Mouse (Mus musculus) thymus, adult 18-20 months (tissue): ENCODE data around the gene P2ry14.
A peak's percentile ranks its signal among the peaks of the same experiment; 100 is the strongest.
"Not testable (repeated sequence)": the region's sequence is repeated elsewhere in the genome, so short reads cannot be mapped to it uniquely, and the experiment has no call there.

Experiments
- DNase-seq, 2 experiments: peaks; one replicate each; pipeline ENCODE4 v3.0.0; 2022; ENCODE audit warnings: mixed read lengths in 2 of 2

The P2ry14 gene

DNA sequence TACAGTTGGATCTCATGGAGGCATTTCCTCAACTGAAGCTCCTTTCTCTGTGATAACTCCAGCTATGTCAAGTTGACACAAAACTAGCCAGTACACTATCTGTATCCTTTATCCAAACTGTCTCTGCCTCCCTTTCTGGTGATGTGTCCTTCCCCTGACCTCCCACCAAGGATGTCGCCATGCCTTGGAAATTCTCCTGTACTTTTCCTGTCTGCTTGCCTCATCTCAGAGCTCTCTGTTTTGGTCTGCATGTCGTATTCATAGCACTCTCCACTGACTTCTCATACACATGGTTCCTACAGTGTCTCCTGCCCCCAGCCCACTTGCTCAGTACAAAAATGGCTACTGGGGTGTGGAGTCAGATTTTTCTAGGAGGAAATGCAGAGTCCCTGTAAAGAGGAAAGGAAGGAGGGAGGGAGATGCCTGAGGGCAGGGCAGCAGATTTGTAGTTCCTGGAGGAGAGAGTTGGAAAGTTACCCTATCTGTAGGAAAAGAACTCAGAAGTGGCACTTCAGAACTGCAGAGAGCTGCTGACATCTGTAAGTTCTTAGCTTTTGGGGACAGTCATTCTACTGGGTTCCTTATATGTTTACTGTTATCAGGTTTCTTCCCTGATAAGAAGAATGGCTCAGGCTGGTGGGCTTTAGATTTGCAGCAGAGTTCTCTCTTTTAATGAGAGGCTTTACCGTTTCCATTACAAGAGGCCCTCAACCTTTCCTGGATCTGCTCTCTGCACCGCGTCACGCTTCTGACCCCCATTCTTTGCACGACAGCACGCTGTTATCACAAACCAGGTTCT, 11.7 kb downstream of the P2ry14 start:
- DNase-seq: no peak

DNA sequence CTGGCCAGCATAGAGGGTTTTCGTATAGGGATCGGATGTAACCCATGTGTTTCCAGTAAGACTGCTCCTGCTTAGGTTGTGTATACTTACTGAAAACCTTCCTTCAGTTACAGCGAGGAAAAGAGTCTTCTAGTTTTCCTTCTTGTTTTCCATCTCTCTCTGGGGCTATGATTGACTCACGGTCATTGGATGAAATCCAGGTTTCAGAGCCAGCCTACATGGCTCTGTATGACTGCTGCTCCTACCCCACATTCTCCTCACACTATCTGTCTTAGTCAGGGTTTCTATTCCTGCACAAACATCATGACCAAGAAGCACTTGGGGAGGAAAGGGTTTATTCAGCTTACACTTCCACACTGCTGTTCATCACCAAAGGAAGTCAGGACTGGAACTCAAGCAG, 12.5 kb downstream of the P2ry14 start:
- not testable (repeated sequence) for DNase-seq

DNA sequence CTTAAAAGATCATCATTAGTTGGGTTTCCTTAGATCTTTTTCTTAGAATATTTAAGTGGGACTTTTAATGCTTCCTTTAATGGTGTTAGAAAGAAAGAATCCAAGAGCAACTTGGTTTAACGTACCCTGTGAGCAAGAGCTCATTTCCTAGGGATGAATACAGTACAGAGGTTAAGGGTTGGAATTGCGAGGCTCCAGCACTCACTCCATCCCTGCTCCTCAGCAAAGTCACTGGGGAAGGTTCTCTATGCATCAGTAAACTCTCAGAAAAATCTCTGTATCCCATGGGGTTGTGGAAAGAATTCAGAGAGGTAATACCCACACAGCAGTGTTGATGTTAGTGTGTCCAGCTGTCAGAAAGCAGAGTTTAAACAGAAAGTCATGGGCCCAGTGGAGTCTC, 13.3 kb downstream of the P2ry14 start:
- no peak for DNase-seq

DNA sequence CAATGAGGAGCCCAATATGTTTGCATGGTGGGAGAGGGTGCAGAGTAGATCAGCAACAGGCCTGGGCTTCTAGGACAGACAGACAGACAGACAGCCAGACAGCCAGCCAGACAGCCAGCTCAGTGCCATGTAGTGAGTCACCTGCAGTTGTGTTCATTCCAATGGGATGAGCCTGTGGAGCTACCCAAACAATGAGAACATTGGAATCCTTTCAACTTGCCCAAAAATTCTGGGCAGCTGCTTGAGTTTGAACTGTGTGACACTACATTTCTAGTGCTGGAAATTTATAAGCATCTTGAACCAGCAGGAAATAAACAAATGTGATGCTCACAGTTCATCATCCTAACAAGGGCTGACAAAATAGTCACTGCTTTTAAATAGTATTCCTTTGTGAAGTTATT, 13.8 kb downstream of the P2ry14 start:
- no peak for DNase-seq

DNA sequence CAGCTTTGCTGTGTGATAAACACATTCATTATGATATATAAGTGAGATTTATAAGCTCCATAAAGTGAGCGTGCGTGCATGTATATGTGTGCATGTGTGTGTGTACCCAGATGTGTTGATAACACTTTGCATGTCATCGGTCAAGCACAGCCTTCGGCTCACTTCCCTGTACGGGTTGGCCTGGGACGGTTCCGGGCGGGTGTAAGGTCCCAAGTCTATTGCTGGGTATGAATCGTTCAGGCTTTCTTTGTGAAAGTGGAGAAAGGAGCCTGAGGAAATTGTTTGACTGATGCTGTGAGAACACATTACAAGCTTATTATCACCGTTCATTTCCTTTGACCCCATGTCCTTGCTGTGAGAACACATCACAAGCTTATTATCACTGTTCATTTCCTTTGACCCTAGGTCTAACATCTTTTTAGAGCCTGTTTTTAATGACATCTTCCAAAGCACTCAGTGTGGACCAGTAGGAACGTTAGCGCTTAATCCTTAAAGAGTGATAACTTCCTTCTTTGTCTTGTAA, 14.4 kb downstream of the P2ry14 start:
- DNase-seq: no peak

DNA sequence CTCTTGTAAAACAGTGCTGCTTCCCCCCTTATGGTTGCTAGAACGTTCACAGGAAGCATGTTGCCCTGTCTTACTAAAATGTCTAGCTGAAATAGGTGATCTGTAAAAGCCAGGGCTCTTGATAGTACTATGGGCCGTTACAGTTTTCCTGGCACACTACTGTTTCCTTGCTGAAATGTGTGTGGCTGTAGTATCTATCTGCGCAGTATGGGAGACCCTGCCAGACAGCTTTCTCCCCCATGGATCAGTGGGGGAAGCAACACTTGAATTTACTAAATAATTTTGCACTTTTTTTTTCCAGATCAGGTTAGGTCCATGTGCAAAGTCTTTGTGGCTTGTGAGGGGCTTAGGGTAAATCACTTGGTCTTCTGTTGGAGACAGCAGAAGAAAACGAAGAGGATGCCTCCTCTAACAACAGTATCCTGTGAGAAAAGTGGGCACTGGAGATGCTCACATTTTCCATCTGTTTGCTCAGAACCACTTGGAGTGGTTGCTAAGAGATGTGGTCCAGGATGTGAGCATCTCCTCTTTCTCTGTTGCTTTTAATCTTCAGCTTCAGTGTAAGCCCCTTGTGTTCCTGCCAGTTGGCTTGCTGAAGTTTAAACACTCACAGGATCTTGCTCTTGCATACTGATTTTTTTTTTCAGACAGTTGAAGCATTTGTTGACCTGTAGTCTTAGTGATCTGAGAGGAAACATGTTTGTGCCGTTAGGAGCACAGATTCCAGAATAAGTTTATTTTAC, 17.3 kb downstream of the P2ry14 start:
- no peak for DNase-seq

DNA sequence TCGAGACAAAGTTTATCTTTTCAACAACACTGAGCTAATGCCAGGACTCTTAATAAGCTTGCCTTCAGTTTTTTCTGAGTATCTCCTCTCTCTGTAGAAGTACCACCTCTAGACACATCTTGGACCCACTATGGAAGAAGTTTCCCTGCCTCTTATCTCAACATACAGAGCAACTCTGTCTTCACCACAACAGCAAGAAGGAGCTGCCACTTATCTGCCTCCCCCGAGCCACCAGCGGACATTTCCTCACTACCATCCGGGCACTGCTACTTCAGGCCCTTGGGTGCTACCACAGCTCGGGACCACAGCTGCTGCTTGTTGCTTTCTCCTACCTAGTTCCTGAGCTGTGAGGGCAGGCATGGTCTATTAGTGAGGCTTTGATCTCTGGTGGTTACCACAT, 20.2 kb downstream of the P2ry14 start:
- no peak for DNase-seq

DNA sequence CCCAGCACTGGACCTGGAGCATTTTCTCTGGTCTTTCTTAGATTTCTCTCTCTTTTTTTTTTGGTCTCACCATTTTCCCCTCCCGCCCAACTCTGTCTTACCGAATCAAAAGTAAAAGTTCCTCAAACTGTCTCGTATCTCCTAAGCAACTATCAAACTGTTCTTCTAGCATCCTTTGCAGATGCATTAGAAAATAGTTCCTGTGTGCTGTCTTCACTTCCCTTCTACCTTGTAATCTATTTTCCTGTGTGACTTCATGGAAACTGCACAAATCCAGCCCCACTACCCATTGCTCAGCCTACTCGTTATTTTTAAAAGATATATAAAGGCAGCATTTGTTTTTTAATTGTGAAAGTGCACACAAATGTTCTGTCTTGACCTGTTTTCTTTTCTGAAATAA, 21.5 kb downstream of the P2ry14 start:
- DNase-seq: no peak

DNA sequence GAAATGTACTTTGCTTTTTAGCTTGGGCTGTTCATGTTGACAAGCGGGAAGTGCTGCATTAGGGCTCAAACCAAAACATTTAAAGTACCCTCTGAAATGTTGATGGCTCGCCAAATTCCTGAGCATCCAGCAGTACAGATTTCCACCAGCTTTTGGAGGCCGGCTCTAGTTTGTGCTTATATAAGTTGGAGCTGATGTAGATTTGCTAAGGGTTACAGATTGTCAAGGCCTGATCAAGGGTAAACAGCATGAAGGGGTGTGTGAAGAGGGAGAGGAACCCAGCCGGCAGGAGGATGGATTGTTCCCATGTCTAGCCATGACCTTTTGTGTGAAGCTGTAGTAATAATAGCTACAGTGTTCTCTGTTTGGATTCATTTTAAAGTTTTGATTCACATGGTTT, 22.3 kb downstream of the P2ry14 start:
- no peak for DNase-seq

DNA sequence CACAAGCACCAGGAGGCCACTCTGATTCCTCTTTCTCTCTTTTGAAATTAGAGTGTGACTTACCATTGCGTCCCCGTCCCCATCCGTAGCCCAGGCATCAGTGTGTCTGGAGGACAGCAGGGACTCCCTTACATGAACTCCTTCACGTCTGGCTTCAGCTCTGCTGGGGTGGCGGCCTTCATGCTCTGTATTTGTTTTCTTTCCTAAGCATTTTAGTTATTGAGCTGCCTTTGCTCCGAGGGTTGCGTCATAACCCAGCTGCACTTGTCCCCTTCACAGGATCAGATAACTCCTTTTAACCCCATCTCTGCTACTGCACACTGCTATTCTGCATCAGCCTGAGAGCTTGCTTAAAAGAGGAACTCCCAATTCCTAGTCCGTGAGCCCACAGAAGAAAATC, 23.0 kb downstream of the P2ry14 start:
- peak in 1 of 2 experiments; percentile 17 for DNase-seq

DNA sequence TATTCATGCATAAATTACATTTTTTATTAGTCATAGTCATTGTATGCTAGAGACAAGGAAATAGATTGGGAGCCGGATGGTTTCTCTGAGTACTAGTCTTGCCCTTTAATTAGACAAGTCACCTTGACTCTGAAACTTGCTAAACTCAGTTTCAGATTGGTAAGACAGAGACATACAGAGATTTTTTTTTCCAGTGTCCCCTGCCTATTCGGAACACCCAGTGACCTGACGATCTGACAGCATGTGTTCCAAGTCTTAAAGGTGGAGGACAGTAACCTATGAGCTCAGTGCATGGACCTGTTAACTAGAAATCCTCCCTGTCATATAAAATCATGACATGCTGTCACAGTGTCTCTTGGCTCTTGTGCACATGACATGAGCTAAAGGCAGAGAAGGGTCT, 23.9 kb downstream of the P2ry14 start:
- no peak for DNase-seq

DNA sequence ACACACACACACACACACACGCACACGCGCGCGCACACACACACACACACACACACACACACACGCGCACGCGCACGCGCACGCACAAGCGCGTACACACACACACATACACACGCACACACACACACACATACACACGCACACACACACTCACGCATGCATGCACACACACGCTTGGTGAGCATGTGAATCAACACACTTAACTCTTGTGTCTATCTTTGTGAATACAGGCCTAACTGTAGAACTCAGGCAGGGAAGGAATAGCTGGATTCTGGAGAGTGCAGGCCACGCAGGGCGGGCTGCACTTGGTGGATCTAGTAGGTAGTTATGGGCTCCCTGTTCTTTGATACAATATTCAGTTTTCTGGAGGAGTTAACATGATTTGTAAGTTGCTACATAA, 24.7 kb downstream of the P2ry14 start:
- no peak for DNase-seq

DNA sequence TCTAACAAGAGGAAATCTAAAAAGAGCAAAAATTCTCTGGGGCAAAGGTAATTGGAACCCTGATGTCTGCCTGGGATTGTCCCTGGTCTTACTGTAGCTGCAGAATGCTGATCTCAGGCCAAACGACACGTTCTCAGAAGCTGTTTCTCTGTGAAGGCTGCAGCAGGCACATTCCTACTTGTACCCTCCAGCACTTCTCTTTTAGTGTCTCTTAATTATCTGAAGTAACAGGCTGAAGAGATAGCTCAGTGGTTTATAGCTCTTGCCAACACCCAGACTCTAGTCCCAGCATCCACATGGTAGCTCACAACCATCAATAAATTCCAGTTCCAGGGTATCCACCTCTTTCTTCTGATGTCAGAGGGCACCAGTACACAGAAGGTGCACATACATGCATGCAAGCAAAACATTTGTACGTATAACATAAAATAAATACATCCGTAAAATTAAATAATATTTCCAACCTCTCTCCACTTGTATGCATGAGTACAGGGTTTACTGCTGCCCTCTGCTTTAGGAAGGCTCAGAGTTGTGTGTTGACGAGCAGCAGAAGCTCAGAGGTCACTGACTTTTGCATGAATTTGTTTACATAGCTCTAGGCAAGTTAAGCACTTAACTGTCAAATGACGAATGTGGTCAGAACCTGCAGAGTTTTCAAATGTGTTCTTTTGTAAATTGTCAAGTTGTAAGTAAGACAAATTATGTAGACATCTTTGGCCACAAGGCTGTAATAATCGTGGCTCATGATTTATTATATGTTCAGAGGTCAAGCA, 27.4 kb downstream of the P2ry14 start:
- DNase-seq: no peak

DNA sequence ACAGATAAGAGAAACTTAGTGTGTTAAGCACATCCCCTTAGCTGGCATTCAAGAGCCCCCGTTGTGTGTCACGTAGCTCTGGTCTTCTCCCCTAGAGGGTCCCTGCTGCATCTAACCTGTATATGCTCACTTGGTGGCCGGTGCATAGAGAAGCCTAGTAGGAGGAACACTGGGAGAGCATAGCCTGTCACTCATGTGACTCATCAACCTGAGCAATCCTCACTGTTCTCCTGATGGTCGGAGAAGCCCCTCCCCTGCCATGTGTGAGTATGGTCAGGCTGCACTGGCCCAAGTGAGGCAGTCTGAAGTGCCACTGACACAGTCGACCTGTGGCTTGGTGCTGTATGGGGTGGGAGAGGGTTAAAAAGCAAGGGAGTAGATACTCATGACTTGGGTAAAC, 28.4 kb downstream of the P2ry14 start:
- DNase-seq: no peak

DNA sequence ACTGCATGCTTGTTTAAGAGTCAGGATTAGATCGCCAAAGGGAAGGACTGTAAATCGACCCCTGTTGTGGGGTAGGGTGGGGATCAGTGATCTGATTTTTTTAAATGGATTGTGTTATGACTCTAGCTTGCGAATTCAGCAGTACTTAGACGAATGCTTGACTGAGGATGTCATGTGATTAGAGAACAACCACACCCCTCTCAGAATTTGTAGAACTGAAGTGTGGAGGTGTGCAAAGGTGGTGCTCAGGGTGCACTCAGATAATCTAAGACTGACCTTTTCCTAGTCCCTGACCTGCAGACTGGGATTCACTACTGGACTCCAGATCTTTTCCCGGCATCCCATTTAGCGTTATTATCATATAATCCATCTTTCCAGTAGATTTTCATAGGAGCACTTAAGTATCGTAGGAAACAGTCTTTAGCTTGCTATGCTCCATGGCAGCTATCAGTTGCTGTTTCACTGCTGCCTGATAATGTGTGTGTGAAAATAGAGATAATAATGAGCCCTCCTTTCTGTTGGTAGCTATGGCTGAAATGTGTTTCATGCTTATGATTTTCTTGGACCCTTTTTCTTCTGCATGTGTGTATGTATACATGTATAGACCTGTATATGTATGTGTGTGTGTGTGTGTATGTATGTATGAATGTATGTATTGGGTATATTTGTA, 31.5 kb downstream of the P2ry14 start:
- no peak for DNase-seq

DNA sequence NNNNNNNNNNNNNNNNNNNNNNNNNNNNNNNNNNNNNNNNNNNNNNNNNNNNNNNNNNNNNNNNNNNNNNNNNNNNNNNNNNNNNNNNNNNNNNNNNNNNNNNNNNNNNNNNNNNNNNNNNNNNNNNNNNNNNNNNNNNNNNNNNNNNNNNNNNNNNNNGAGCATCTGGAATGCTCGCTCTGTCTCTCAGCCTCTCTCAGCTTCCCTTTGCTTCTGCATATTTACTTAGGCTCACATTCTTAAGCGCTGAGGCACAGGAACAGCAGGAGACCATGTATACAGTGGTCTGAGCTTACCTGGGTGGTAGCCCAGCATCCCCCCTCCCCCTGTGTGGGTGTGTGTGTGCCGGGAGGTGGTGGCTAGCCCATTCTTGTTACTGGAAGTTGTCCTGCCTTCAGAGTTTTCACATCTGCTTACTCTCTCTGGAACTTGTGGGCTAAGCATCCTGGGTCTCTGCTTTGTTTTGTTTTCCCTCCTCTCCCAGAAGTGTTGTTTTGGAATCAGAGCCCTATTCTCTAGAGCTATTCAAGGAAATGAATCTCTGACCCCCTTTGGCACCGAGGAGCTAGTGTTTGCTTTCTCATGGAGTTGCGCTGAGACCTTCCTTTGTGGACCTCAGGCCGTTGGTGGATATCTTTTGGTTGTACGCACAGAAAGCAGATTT, 32.2 kb downstream of the P2ry14 start:
- DNase-seq: no peak

DNA sequence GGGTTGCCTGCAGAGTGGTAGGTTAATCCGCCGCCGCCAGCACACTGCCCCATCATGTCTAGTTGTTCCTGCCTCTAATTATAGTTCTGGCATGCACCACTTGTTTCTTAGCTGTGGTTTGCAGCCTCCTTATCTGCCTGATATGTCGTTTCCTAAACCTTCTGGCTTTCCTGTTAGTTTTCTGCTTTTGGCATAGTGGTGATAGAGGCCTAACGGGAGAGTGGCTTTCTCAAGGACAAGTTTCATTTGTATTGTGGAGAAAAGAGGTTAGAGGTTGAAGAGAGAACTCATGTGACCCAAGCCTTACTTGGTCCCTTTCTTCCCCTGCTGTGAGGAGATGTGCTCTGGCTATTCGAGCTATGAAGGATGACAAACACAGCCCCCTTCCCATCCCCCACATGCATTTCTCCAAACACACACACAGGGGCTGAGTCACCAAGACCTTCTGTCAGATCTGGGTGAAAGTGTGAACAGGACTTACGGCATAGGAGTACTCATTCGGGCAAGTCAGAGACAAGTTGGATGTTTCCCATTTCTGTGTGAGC, 39.4 kb downstream of the P2ry14 start:
- no peak for DNase-seq

DNA sequence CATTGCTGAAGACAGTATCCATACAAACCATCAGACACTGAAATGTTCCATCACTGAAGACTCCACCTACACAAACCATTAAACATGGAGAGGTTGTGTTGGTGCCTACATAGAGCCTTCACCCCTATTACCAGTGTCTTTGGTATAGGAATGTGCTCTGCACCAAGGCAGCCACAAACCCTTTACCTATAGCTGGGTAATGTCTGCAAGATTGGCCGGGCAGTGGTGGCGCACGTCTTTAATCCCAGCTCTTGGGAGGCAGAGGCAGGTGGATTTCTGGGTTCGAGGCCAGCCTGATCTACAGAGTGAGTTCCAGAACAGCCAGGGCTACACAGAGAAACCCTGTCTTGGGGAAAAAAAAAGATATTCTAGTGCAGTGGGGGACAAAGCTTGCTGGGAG, 40.1 kb downstream of the P2ry14 start:
- DNase-seq: not testable (repeated sequence)

DNA sequence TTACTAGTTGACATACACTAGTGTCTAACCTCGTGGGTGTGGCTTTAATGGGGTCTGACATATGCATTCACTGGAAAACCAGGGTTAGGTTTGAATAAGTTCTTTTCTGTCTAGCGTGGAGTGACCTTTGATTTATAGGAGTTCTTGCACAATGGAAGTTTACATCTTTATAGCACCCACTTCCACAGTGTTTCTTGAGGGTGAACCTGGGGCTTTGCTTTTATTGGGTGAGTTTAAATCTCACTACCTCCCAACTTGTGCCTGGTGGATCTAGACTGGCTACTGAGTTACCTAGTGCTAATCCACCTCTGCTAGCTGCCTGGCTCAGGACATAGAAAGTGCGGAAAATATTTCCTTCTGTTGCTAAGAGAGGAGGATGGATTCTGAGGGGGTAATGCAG, 41.5 kb downstream of the P2ry14 start:
- no peak for DNase-seq

DNA sequence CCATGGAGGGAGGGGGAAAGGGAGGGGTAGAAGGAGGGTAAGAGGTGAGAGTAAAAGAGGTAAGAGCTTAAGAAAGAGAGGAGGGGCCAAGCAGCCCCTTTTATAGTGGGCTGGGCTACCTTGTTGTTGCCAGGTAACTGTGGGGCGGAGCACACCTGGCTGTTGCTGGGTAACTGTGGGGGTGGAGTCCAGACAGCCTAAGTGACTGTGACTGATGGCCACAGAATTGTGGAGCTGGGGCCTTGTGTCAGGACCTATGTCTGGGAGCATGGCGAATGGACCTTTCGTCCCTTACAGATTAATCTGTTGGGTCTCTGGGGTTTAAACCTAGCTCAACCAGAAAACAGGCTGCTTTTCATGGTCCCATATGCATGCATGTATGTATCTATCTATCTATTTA, 43.6 kb downstream of the P2ry14 start:
- DNase-seq: not testable (repeated sequence)

DNA sequence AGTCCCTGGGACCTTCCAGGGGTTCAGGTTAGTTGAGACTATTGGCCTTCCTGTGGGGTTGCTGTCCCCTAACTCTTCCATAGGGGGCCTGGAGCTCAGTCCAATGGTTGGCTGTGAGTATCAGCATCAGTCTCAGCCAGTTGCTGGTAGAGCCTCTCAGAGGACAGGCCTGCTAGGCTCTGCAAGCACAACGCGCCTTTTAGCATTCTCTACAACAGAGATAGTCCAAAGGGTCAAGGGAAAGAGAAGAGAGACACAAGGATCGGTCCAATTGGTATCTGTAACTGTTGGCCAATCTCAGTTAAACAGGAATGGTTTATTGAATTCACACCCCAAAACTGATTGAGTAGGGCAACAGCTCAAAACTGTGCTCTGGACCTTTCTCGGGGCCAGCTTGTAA, 46.0 kb downstream of the P2ry14 start:
- DNase-seq: no peak

DNA sequence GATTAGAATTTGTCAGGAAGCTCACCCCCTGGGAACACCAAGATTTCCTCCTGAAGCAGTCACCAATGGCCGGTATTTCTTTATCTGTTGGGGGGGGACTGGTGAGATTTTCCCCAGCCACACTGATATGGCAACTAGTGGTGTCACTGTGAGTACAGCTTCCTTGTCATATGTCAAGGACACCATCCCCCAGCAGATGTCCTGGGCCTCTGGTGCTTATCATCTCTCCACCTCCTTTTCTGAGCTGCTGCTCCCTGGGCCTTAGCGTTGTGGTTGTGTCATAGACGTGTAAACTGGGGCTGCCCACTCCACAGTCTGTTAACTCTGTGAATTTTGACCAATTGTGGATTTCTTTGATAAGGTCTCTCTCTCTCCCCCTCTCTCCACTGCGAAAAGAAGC, 49.0 kb downstream of the P2ry14 start:
- no peak for DNase-seq
